Mouse (Mus musculus) hindbrain, embryonic 16.5 days (tissue): Measurements from ENCODE around the gene Adamts15. TPM values are rescaled to one million over a fixed set of nuclear protein-coding genes. Genes with fewer than 3 reads are reported as not detected.

Experiments used
- ATAC-seq: fragments of 200-750 bp; cut with Nextera tagmentation; 2 replicates; pipeline ENCODE4 v1.8.0; 2017; ENCODE audit warnings: moderate TSS enrichment, moderate library complexity
- H3K27ac ChIP-seq: fragments of 300-500 bp; sonication (generic); 2 replicates; pipeline ENCODE4 v1.5.1; 2014; ENCODE audit warnings: low read depth, mild to moderate bottlenecking, control low read depth, low read length, moderate library complexity
- H3K27me3 ChIP-seq: fragments of 300-500 bp; sonication (generic); replicated peaks from 2 replicates; pipeline ENCODE4 v1.6.1; 2014; ENCODE audit warnings: low read length; ENCODE audit not compliant: control insufficient read depth, insufficient read depth
- H3K36me3 ChIP-seq: fragments of 300-500 bp; sonication (generic); 2 replicates; pipeline ENCODE4 v1.6.1; 2014; ENCODE audit warnings: mild to moderate bottlenecking, low read length, moderate library complexity, mixed read lengths; ENCODE audit not compliant: control insufficient read depth, insufficient read depth
- H3K4me1 ChIP-seq: fragments of 300-500 bp; sonication (generic); 2 replicates; pipeline ENCODE4 v1.6.1; 2014; ENCODE audit warnings: low read depth, low read length; ENCODE audit not compliant: control insufficient read depth, insufficient read depth
- H3K4me2 ChIP-seq: fragments of 300-500 bp; sonication (generic); 2 replicates; pipeline ENCODE4 v1.6.1; 2014; ENCODE audit warnings: mild to moderate bottlenecking, low read length, control low read depth, moderate library complexity
- H3K4me3 ChIP-seq: fragments of 300-500 bp; sonication (generic); 2 replicates; pipeline ENCODE4 v1.5.1; 2014; ENCODE audit warnings: mild to moderate bottlenecking, low read length, control low read depth, moderate library complexity
- H3K9ac ChIP-seq: fragments of 300-500 bp; sonication (generic); 2 replicates; pipeline ENCODE4 v1.6.1; 2014; ENCODE audit warnings: low read depth, mild to moderate bottlenecking, control low read depth, low read length, moderate library complexity
- H3K9me3 ChIP-seq: fragments of 300-500 bp; sonication (generic); 2 replicates; pipeline ENCODE4 v1.6.1; 2014; ENCODE audit warnings: mild to moderate bottlenecking, low read length, moderate library complexity; ENCODE audit not compliant: control insufficient read depth
- WGBS: fragments of 180-500 bp; shearing (Covaris S2); extraction: QIAGEN DNeasy Blood & Tissue Kit; methylation state at CpG from one replicate; pipeline ENCODE4 v1.1.7; 2014; 5-methylcytosine and 5-hydroxymethylcytosine counted together
- polyA plus RNA-seq: library from polyadenylated mRNA; unstranded; fragments of >200 nt; fragmentation: Nextera tagmentation; extraction: Ambion mirVana; gene quantifications from 2 replicates; pipeline ENCODE4 v1.2.1, GENCODE M21; 2015

Gene Adamts15
- polyA plus RNA-seq, result 6.2 and 7.6 TPM in 2 replicates

DNA sequence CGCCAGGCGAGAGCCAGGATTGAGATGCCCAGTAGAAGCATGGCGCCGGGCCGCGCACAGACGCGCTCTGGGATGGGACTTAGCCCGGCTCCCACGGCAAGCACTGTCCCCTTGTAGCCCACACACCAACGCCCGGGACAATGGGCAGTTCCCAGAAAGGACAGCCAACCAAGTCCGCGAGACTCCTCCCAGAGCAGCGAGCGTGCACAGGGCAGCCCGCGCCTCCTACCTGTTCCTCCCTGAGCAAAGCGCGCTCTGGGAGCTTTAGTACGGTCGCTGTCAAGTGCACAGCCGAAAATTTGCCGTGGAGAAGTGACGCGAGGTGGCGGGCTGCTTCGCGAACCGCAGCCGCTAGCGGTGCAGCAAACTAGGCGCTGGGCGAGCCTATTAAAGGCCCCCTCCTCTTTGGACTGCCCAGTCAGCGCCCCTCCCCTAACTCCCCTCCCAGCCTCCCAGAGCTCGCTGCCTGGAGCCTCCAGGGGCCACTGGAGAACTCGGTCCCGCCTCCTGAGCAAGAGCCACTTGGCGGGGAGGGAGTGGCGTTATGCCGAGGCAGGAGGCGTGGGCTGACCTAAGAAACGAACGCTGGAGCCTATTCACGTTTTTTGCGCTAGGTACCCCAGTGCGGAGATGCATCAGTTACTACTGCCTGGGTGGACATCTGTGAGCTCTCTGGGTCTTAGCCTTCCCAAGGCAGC, at the start of gene Adamts15:
Gene Adamts15, minus strand, starts transcription at position 256 of the 698 bp plus-strand sequence.
- peak; percentile 84 for ATAC-seq
- H3K27ac ChIP-seq, result no peak within 1 kb of the TSS
- 1% methylated on average over 47 of the region's 47 CpGs for WGBS

GRCm38 (mm10) chr9:30971967-30972366, 49.7 kb upstream of the Adamts15 start:
- no peaks in the 10 kb centered on the region for H3K9me3 ChIP-seq
- H3K36me3 ChIP-seq, result no peaks in the 10 kb centered on the region
- no peaks in the 10 kb centered on the region for H3K27me3 ChIP-seq
- H3K4me1 ChIP-seq, result no peaks in the 10 kb centered on the region
- H3K4me2 ChIP-seq, result no peak overlapping the region
- no peak overlapping the region for H3K27ac ChIP-seq
- 57% methylated on average over 4 of the region's 4 CpGs for WGBS
- H3K4me3 ChIP-seq, result no peak overlapping the region
- ATAC-seq, result no peak
- H3K9ac ChIP-seq, result no peak overlapping the region

More for the DNA sequence above, at the start of gene Adamts15:
- H3K4me3 ChIP-seq, result peak within 1 kb of the TSS; percentile 65
- peak within 1 kb of the TSS; percentile 95 for H3K4me2 ChIP-seq
- H3K9ac ChIP-seq, result peak within 1 kb of the TSS; percentile 71
- H3K27me3 ChIP-seq, result peaks cover 6% of the 10 kb centered on the region; the same call in 1 of the 2 replicates
- H3K4me1 ChIP-seq, result peaks cover 11% of the 10 kb centered on the region
- no peaks in the 10 kb centered on the region for H3K36me3 ChIP-seq
- H3K9me3 ChIP-seq, result no peaks in the 10 kb centered on the region

GRCm38 (mm10) chr9:30970001-30970400, 47.7 kb upstream of the Adamts15 start:
- WGBS, result 62% methylated on average over 3 of the region's 3 CpGs
- H3K4me2 ChIP-seq, result no peak overlapping the region
- H3K27me3 ChIP-seq, result no peaks in the 10 kb centered on the region
- no peak overlapping the region for H3K4me3 ChIP-seq
- no peaks in the 10 kb centered on the region for H3K9me3 ChIP-seq
- no peaks in the 10 kb centered on the region for H3K4me1 ChIP-seq
- no peak overlapping the region for H3K9ac ChIP-seq
- no peaks in the 10 kb centered on the region for H3K36me3 ChIP-seq
- no peak overlapping the region for H3K27ac ChIP-seq
- no peak for ATAC-seq

GRCm38 (mm10) chr9:30968130-30968529, 45.9 kb upstream of the Adamts15 start:
- H3K9me3 ChIP-seq, result no peaks in the 10 kb centered on the region
- no peaks in the 10 kb centered on the region for H3K36me3 ChIP-seq
- WGBS, result 82% methylated on average over 6 of the region's 6 CpGs
- no peaks in the 10 kb centered on the region for H3K27me3 ChIP-seq
- H3K4me2 ChIP-seq, result no peak overlapping the region
- no peaks in the 10 kb centered on the region for H3K4me1 ChIP-seq
- H3K27ac ChIP-seq, result no peak overlapping the region
- ATAC-seq, result no peak
- H3K4me3 ChIP-seq, result no peak overlapping the region
- H3K9ac ChIP-seq, result no peak overlapping the region

DNA sequence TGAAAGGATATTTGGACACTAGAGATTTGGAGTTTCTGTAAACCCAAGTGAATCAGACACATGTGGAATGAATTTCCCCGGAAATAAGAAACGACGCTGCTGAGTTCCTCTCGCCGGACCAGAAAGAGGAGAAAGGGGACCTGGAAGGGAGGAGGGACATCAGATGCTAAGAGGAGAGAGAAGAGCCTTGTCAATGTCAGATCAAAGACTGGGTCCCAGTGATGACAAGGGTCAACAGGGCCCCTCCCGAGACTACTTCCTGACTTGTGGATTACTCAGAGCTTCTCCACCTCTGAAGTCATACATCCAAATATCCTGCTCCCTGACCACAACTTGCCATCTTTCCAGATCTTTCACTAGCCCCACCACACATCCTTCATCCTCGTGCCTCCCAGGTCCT, 44.6 kb upstream of the Adamts15 start:
- 77% methylated on average over 7 of the region's 7 CpGs for WGBS
- Histone ChIP-seq H3K4me3 (no peak overlapping the region), H3K27ac (no peak overlapping the region), H3K27me3 (no peaks in the 10 kb centered on the region), H3K9me3 (no peaks in the 10 kb centered on the region), H3K9ac (no peak overlapping the region), H3K4me1 (no peaks in the 10 kb centered on the region), H3K4me2 (no peak overlapping the region), H3K36me3 (no peaks in the 10 kb centered on the region)
- no peak for ATAC-seq

- Histone ChIP-seq H3K9me3 (no peaks in the 10 kb centered on the region), H3K36me3 (no peaks in the 10 kb centered on the region), H3K9ac (no peak overlapping the region), H3K27ac (no peak overlapping the region), H3K4me3 (no peak overlapping the region), H3K4me1 (no peaks in the 10 kb centered on the region), H3K4me2 (no peak overlapping the region), H3K27me3 (no peaks in the 10 kb centered on the region)
- ATAC-seq, result 0 out of 2 replicates have a peak, but pooled peaks have one; percentile 40
- WGBS, result 65% methylated on average over 10 of the region's 10 CpGs
These were observed 42.4 kb upstream of the Adamts15 start for GRCm38 (mm10) chr9:30964685-30965084.

- Histone ChIP-seq H3K36me3 (no peaks in the 10 kb centered on the region), H3K27me3 (no peaks in the 10 kb centered on the region), H3K9ac (no peak overlapping the region), H3K4me3 (no peak overlapping the region), H3K27ac (no peak overlapping the region), H3K4me1 (no peaks in the 10 kb centered on the region), H3K4me2 (no peak overlapping the region), H3K9me3 (no peaks in the 10 kb centered on the region)
- ATAC-seq, result no peak
- WGBS, result 90% methylated on average over 4 of the region's 4 CpGs
These were observed 41.5 kb upstream of the Adamts15 start for GRCm38 (mm10) chr9:30963780-30964179.

GRCm38 (mm10) chr9:30955246-30955645, 33.0 kb upstream of the Adamts15 start:
- 95% methylated on average over 9 of the region's 9 CpGs for WGBS
- no peaks in the 10 kb centered on the region for H3K36me3 ChIP-seq
- H3K27ac ChIP-seq, result no peak overlapping the region
- H3K4me2 ChIP-seq, result no peak overlapping the region
- no peak overlapping the region for H3K9ac ChIP-seq
- H3K27me3 ChIP-seq, result no peaks in the 10 kb centered on the region
- no peaks in the 10 kb centered on the region for H3K9me3 ChIP-seq
- ATAC-seq, result no peak
- H3K4me3 ChIP-seq, result no peak overlapping the region
- H3K4me1 ChIP-seq, result no peaks in the 10 kb centered on the region; the same call in 1 of the 2 replicates

GRCm38 (mm10) chr9:30953287-30953686, 31.0 kb upstream of the Adamts15 start:
- Histone ChIP-seq H3K27ac (no peak overlapping the region), H3K4me1 (no peaks in the 10 kb centered on the region; the same call in 1 of the 2 replicates), H3K9ac (no peak overlapping the region), H3K4me3 (no peak overlapping the region), H3K27me3 (no peaks in the 10 kb centered on the region), H3K36me3 (no peaks in the 10 kb centered on the region), H3K9me3 (no peaks in the 10 kb centered on the region), H3K4me2 (no peak overlapping the region)
- no peak for ATAC-seq
- WGBS, result 59% methylated on average over 8 of the region's 8 CpGs
